Mouse (Mus musculus) layer of hippocampus, adult 9-11 months (tissue): ENCODE measurements at regions not wholly inside any gene's neighbourhood (a gene's known extent, or its start where the extent isn't known, plus 50 kb on each side); places are given as distances from the start of the nearest gene placed in this dataset.
"Not testable (repeated sequence)": the region's sequence is repeated elsewhere in the genome, so short reads cannot be mapped to it uniquely, and the experiment has no call there.

Experiments
- DNase-seq: peaks from one replicate; pipeline ENCODE4 v3.0.0; 2022

DNA sequence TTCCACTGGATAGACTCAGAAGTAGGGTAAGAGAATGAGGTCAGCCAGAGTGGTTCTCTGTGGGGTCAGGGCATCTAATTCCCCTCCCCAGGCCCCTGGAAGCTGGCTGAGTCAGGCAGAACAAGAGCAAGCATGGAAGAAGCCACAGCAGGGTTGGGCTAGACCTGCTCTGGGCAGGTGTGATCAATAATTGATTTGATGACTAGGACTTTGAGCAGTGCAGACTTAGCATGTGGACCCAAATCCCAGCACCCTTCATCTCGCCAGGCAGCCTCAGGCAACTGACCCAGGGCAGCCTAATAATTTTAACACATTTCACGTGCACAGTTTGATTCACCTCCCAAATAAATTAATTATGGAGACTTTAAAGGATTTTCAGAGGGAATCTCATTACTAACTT lies 67.2 kb downstream of the Qdpr start:
- DNase-seq: no peak

DNA sequence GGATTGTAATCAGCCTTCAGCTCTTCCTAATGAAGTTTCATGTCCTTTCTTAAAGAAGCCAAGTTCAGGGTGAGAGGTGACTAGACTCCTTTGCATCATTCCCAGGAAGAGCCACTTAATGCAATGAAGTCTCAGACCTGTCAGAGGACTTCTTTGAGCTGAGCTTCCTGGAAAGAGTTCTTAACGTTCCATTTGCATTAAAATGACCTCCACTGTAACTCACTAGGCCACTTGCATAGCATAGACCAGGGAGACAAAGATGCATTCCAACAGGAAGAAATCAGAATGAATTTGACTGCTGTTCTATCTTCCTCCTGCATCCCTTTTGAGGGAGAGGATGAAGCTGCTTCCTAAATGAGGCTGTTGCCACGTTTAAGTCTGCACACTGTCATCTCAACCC lies 71.5 kb downstream of the Qdpr start:
- no peak for DNase-seq

DNA sequence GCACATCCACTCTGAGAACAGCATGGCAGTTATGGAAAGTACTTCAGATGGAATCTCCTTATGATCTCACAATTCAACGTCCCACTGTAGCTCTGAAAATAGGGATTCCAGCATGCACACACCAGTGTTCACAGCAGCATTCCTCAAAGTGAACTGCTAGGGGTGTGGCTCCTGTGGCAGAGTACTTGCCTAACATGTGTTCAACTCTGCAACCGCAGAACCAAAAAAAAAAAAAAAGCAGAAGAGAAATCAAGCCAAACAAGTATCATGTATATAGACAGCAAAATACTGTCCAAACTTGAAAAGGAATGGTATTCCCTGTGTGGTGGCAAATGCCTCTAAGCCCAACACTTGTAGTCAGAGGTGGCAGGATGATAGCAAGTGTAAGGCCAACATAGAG lies 77.0 kb downstream of the Qdpr start:
- no peak for DNase-seq

DNA sequence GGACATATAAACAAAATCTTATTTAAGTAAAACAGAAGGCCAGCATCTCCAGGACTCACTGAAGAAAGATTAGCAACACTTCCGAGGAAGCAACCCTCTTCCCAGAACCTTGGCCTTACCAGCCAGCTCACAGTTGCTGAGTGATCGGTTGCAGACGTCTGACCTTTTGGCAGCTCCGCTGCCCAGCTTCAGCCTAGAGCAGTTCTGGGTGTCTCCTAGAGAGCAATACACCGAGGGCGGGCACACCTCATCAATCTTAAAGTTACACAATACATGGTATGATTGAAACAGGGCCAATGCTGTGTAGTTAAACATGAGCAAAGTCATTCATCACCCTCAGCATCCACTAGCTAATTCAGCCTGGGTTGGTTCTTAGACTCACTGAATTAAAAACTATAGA lies 81.6 kb downstream of the Qdpr start:
- DNase-seq: no peak

DNA sequence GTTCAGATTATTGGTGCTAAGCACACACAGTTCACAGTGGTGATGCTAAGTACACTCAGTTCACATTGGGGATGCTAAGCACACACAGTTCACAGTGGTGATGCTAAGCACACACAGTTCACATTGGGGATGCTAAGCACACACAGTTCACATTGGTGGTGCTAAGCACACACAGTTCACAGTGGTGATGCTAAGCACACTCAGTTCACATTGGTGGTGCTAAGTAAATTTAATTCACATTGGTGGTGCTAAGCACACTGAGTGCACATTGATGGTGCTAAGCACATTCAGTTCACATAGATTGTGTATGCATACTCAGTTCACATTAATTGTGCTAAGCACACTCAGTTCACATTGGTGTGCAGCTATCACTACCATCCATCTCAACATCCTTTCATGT lies 89.8 kb downstream of the Qdpr start:
- DNase-seq: no peak

DNA sequence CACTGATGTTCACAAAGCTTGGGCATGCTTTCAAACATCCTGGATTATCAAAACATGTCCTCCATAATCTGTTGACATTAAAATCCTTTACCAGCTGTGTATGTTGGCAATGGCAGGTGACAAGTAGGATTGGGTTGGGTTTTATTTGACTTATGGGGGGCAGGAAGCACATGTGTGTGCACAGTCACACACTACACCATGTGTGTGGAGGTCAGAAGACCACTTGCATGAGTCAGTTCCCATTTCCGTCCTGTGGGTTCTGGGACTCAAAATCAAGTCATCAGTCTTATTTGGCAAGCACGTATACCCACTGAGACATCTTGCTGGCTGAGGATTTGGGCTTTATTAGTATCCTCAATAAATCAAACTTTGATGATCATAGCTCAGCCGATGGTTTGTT lies 109.6 kb downstream of the Qdpr start:
- no peak for DNase-seq

DNA sequence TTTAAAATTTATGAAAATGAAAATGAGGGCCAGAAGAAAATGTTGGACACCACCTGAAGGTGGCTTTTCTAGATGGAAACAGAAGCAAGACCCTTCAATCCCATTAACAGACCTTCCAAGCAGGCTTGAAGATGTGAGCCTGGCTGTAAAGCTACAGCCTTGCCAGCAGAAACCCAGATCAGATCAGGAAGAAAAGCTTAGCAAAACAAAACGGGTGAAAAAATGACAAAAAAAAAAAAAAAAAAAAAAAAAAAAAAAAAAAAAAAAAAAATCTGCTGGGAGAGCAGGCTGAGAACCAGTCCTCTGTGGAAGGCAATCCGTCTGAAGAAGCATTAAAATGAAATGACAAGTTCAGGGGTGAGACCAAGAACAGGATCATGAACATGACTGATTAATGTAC lies 113.2 kb downstream of the Qdpr start:
- DNase-seq: no peak

DNA sequence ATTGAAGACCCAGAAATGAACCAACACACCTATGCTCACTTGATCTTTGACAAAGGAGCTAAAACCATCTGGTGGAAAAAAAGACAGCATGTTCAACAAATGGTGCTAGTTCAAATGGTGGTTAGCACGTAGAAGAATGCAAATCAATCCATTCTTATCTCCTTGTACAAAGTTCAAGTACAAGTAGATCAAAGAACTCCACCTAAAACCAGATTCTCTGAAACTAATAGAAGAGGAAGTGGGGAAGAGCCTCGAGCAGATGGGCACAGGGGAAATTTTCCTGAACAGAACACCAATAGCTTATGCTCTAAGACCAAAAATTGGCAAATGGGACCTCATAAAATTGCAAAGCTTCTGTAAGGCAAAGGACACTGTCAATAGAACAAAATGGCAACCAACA lies 125.6 kb downstream of the Qdpr start:
- not testable (repeated sequence) for DNase-seq

DNA sequence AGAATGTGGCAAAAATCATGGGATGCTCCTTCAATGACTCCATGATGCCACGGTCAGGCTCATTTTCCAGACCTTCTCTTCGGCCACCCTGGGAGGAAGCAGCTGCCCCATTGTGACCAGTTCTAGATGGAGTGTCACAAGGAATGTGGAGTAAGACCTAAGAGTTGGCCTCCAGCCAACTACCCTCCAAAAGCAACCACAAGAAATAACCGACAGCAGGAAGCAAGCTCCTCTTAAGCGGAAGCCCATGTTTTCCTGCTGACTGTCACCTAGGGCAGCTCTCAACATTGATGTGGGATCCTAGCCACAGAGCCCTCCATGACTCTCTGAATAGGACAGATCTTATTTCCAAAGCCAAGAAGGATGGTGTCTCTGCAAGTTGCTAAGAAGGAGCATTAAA lies 126.5 kb downstream of the Qdpr start:
- no peak for DNase-seq

DNA sequence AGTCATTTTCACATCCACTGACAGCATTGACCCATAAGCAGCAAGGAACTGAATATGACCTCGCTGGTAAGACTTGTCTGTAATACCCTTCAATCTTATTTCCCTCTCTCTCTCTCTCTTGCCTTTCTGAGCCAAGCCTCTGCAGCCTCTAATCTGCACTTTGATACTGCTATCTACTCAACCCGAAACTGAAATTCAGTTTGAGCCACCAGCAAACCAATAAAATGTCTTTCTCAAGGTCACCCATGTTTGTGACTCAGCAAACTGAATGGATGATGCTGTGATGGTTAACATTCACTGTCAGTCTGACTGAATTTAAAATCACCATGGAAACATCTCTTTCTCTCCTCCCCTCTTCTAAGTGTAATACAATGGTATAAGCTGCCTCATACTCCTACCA lies 132.0 kb downstream of the Qdpr start:
- no peak for DNase-seq

DNA sequence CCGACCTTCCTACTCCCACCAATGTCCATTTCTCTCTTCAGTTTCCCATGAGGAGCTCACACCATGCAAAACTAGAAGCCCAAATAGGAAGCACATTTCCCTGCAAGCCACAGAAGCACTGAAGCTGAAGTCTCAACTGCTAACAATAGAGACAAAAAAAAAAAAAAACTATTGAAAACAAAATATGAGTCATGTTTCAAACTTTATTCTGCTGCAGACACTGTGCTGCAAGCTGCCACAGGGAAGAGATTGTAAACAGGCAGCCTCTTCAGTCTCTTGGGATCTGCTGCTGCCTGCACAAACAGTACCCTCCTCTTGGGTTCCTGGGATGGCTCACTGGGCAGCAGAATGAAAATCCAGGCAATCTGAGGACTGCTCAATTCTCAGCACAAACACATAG lies 148.9 kb downstream of the Qdpr start:
- peak; percentile 44 for DNase-seq

DNA sequence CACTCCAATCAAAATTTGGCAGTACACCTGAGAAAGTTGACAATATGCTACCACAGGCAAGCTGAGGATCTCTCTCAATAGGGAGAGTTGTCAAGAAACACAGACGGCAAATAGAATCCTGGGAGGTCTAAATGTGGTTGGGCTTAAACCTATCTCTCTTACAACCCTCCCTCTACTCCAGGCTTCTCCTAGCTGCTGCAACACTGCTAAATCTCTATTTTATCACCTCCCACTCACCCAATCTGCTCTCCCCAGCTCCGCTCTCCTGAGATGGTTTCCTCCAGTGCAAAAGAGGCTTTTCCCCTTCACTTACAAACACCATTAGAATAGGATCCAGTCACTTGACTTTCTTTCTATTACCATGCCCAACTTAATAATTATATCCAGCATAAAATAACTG lies 151.2 kb downstream of the Qdpr start:
- peak; percentile 80 for DNase-seq

DNA sequence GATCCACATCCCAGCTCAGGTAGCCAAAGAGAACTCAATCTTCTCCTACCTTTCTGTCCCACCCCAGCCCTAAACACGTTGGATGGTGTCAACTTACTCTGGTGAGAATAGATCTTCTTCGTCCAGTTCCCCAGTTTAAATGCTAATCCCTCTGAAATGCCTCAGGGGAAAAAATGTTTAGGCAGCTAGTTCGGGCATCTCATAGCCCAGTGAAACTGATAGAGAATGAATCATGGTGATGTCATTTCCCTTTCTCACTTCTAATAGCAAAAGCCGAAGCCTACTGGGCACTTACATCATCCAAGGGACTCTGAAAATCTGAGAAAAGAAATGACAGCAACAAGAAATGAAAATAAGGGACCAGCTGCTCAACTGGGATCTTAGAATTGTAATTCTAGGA lies 154.9 kb downstream of the Qdpr start:
- DNase-seq: no peak

DNA sequence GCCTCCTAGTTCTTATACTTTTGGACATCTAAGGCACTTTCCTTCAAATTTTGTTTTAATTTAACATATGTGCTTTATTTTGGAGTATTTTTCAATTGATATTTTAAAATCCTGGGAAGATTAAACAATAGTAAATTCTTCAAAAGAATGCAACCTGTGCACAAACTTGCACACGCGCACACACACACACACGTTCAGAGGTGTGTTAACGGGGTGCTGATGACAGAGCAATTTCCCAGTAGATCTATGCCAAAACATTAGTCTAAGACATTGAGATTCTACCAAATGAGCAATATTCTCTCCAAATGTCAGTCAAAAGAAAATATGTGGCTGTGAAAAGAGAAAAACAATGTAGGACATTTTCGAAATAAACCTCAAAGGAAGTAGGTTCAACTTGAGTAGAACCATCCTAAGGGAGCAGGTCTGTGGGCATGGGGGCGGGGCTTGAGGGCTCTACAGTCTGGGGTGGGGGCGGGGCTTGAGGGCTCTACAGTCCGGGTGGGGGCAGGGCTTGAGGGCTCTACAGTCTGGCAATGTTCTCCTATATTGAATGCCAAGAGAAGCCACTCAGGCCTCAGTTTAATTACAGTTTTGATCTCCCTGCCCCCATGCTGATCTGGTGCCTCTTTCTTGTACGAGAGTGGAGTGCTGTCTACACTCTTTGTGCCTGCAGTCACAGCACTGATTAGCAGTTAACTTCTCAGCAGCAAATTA lies 157.0 kb downstream of the Qdpr start:
- no peak for DNase-seq

DNA sequence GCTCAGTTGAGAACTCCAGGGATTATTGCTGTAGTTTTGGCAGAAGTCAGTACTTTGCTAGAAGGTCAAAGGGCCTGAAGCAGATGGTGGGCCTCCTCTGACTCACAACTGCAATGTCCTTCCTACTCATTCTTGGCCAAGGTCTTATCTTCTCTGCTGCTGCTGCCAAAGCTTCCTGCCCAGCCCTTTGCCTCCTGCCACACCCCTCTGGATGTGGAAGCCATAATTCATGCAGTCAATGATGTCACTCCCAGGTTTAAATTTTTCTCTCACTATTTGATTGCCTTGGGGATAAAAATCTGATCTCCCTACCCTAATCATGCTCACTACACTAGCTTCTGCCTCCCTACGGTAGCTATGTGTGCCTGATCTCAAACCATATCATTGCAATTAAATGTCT lies 157.7 kb downstream of the Qdpr start:
- DNase-seq: no peak

DNA sequence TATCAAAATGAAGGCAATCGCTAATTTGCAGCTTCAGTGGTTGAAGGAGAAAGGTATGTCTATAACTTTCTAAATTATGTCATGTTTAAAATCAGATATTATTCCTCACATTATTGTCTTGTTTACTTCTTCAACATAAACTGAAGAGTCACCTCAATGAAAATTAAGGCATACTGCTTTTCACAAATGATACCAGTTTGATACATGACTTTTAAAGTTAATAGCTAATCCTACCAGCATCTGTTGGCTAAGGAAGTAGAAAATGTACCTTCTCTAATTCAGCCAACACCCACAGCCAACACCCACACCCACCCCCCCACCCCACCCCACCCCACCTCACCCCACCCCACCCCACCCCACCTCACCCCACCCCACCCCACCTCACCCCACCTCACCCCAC lies 158.3 kb downstream of the Qdpr start:
- DNase-seq: no peak

DNA sequence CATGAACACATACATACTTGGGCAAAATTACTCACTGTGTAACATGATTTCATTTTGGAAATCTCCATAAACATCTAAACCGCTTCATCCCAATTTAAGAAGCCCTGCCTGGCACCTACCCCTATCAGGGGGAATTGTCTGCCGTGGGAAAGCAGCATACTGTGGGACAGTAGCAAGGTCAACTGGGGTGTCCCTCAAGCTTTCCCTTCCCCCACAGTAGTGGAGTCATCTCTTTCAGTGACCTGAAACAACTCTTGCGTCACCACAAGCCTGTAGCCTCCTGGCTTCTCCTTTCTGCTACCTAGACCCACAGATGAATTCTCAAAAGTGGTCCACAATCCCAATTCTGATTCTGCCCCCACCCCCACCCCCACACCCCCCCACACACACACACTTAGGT lies 158.8 kb downstream of the Qdpr start:
- no peak for DNase-seq

DNA sequence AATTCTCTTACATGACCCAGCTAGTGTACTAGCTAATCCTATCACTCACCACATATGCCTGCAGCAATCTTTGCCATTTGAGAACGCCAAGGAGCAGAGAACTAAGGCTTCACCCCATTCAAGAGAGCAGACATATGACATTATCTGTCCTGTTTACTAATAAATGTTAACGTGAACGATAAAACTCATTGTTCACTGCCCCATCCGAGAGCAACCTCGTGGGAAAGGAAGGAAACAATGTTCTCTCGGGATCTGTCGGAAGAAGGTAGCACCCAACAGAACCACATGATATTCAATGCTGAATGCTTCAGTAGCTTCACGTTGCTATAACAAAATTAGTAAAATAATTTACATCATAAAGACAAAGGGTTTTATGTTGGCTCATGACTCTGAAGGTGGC lies 163.6 kb downstream of the Qdpr start:
- DNase-seq: no peak

DNA sequence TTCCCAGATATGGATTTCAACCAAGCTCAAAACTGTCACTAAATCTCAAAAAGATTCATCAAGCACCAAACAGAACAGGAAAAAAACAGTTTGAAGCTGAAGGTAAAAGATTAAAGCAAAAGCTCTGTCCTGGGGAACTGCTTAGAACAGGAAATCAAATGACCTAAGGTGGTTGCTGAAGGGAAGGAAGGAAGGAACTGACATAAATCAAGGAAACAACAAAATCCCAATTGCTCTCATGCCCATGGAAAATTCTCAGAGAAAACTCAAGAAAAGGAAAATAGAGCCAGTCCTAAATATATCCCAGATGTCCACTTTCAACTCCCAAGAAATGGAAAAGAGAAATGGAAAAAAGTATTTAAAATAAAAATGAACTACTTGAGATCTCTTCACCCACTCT lies 165.4 kb downstream of the Qdpr start:
- DNase-seq: no peak

DNA sequence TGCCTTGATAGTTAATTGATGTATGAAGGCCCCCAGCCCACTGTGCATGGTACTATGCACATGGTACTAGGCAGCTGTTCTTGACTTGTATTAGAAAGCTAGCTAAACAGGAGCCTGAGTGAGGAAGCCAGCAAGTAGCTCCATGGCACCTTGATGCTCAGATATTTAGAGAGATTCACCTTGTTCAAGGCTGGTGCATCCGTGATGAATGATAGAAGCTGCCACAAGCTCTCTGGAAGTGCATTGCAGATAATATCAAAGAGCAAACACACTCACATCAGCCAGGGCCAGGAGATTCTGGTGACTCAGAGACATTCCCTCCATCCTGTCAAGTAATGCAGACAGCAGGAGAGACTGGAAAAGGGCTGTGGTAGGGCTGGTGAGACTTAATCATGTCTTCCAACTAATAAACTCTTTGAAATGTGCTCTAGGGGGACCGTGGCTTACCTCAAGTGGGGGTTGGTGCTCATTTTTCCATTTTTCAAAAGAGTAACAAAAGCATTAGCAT lies 166.1 kb downstream of the Qdpr start:
- DNase-seq: no peak

DNA sequence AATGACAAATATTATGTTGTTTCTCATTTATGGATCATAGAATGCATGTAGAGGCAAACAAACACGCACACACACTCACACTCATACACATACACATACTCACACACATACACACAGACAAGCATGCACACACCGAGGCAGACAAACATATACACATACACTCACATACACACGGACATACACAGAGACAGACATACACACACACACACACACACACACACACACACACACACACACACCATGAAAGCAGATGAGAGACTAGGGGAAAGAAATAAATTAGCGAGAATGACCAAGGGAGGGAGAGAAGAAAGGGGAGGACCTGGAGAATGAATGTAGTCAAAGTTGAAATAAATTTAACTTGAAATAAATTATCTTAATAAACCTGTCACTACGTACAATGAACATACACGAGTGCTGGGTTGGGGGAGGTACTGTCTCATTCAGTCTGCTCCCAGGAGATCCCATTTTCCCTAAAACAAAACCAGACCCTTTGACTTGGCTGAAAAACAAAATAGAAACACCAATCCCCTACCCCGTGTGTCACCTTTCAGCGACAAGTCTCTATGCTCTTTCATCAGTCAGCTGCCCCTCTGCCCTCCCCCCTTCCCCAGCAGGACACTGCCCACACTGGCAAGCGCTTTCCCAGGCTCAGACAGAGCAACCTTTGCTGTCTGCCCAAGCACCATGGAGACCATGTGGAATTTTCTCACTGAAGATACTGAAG lies 167.7 kb downstream of the Qdpr start:
- no peak for DNase-seq

DNA sequence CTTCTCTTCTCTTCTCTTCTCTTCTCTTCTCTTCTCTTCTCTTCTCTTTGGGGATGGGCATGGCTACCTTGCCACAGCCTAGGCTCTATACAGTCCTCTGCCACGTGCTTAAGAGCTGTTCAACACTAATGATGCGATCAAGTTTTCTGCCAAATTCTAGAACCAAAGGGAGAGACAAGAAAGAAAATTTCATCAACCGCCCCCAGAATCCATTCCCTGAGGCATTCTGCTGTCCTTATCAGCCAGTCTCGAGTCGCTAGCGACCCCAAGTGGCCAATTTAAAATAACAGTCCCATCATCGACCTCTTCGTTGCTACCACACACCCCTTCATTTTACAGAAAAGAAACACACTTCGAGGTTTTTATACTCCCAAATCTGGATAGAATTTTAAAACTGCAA lies 171.5 kb downstream of the Qdpr start:
- DNase-seq: peak; percentile 82

DNA sequence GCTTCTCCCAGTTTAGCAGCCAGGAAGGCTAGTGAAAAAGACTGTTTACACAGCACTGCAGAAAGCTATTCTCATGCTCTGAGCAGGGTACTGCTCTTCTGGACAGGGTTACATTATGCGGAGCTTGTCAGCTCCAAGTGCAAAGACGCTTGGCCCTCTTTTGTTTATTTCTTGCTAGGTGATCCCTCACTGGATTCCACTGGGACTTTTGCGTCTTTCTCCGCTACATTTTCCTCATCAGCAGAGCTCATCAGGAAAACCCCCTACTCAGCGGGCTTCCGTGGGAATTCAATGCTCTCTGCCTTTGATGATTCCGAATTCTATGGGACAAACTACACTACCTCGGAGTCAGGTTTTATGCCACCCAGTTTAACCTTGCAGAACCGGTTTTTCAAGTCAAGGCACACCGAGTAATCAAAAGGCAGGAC lies 172.0 kb downstream of the Qdpr start:
- no peak for DNase-seq

DNA sequence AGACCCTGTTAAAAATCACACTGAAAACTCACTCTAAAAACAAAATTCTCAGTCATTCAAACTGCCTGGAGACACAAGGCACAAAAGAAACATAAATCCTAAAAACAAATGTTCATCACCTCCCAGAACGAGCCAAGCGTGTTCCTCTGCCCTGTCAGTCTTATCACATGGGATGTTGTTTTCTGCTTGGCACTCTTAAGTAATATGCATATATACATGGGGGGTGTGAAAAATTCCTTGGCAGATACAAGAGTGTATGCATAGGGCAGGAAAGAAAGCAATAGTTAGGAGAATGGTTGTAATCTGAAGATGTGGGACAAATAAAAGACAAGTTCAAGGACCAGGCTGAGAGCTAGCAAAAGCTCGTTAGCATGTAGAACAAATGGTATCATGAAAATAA lies 179.4 kb downstream of the Qdpr start:
- DNase-seq: no peak

DNA sequence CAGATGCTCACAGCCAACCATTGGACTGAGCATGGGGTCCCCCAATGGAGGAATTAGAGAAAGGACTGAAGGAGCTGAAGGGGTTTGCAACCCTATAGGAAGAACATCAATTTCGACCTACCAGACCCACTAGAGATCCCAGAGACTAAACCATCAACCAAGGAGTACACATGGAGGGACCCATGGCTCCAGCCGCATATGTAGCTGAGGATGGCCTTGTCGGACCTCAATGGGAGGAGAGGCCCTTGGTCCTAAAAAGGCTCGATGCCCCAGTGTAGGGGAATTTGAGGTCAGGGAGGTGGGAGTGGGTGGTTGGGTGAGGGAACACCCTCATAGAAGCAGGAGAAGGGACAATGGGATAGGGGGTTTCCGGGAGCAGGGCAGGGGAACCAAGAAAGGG lies 180.6 kb downstream of the Qdpr start:
- no peak for DNase-seq
